Mouse (Mus musculus) liver, embryonic 14.5 days (tissue): ENCODE measurements around the gene Szrd1.

Source experiments
- CTCF ChIP-seq: IDR thresholded peaks from 2 replicates; pipeline ENCODE4 v1.5.1; 2016; ENCODE audit warnings: antibody characterized with exemption, low read depth, control low read depth
- EP300 ChIP-seq: IDR thresholded peaks from 2 replicates; pipeline ENCODE4 v1.6.1; 2016; ENCODE audit warnings: antibody characterized with exemption, low read depth

DNA sequence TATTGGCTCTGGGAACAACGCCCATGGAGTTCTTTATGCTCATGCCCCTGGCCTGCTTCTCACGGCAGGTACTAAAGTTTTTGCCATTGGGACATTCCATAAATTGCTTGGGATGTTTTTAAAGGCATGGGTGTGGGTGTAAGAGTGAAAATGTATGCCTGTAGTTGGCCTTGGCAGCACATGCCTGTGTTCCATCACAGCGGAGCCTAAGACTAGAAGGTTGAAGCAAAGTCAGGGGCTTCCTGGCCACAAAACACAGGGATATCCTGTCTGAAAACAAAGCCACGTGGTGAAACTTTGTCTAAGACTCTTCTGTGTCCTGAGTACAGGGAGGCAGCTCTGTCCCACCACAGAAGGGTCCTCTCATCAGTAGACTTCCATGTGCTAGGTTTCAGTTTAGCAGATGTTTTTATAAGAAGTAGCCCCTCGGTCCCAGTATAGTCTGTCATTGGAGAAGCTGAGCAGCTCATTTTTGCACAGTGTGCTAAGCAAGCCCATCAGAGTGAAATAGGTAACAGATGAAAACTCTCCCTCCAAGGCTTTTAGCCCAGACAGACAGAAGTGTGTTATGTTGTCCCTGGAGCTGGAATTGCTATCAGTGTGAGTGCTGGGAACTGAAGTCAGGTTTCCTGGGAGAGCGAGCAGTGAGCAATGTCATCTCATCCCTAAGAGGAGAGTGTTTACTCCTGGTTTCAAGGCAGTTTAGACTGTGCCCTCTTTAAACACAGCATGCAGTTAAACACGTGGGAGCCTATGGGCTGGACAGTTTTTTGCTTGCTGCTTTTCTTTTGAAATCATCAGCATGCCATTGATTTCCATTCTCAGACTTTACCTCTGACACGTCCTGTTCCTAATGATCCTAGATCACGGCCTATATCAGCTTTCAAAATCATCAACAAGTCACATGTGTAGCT is 47.6 kb upstream of the Szrd1 start:
- no peak for TF ChIP-seq CTCF
- no peak for TF ChIP-seq EP300
